Mouse (Mus musculus): ENCODE results near the gene Lrrc63. TPM values are rescaled to one million over a fixed set of nuclear protein-coding genes. Genes with fewer than 3 reads are reported as not detected.
A peak's percentile ranks its signal among the peaks of the same experiment; 100 is the strongest.
"Not testable (repeated sequence)": the region's sequence is repeated elsewhere in the genome, so short reads cannot be mapped to it uniquely, and the experiment has no call there.

The Lrrc63 gene
- polyA plus RNA-seq (2012; rRNA removed): 0.04 TPM in 1 of 2 replicates, not detected in the other

- DNase-seq (ENCODE audit: extremely low spot score in 1 of 2, low spot score in 1 of 2): peak; percentile 5 to 55
Measured at GRCm38 (mm10) chr14:75130501-75131318, at the start of gene Lrrc63, which contains the start of gene Lcp1. Lrrc63 (minus strand) TSS chr14:75130881. Lcp1 (plus strand) TSS chr14:75131101.

- DNase-seq (ENCODE audit: extremely low spot score in 1 of 2, low spot score in 1 of 2): peak; percentile 15 to 38
Measured at GRCm38 (mm10) chr14:75179255-75179963, 48.7 kb upstream of the Lrrc63 start.

GRCm38 (mm10) chr14:75178801-75179211 lies 48.1 kb upstream of the Lrrc63 start:
- DNase-seq (ENCODE audit: extremely low spot score in 1 of 2, low spot score in 1 of 2): no peak

- no peak for DNase-seq (ENCODE audit: extremely low spot score in 1 of 2, low spot score in 1 of 2)
Measured at GRCm38 (mm10) chr14:75178384-75178793, 47.7 kb upstream of the Lrrc63 start.

- DNase-seq (ENCODE audit: extremely low spot score in 1 of 2, low spot score in 1 of 2): no peak
Measured at GRCm38 (mm10) chr14:75177400-75177799, 46.7 kb upstream of the Lrrc63 start.

- DNase-seq (ENCODE audit: extremely low spot score in 1 of 2, low spot score in 1 of 2): no peak
Measured at GRCm38 (mm10) chr14:75176425-75177045, 45.9 kb upstream of the Lrrc63 start.

GRCm38 (mm10) chr14:75175781-75176180 lies 45.1 kb upstream of the Lrrc63 start:
- no peak for DNase-seq (ENCODE audit: extremely low spot score in 1 of 2, low spot score in 1 of 2)

- DNase-seq (ENCODE audit: extremely low spot score in 1 of 2, low spot score in 1 of 2): no peak
Measured at GRCm38 (mm10) chr14:75174731-75175555, 44.3 kb upstream of the Lrrc63 start.

- DNase-seq (ENCODE audit: extremely low spot score in 1 of 2, low spot score in 1 of 2): no peak
Measured at GRCm38 (mm10) chr14:75174296-75174695, 43.6 kb upstream of the Lrrc63 start.

GRCm38 (mm10) chr14:75170546-75170945 lies 39.9 kb upstream of the Lrrc63 start:
- no peak for DNase-seq (ENCODE audit: extremely low spot score in 1 of 2, low spot score in 1 of 2)

GRCm38 (mm10) chr14:75168501-75168900 lies 37.8 kb upstream of the Lrrc63 start:
- DNase-seq (ENCODE audit: extremely low spot score in 1 of 2, low spot score in 1 of 2): no peak

GRCm38 (mm10) chr14:75165574-75166131 lies 35.0 kb upstream of the Lrrc63 start:
- DNase-seq (ENCODE audit: extremely low spot score in 1 of 2, low spot score in 1 of 2): no peak

GRCm38 (mm10) chr14:75164345-75164744 lies 33.7 kb upstream of the Lrrc63 start:
- no peak for DNase-seq (ENCODE audit: extremely low spot score in 1 of 2, low spot score in 1 of 2)

GRCm38 (mm10) chr14:75163866-75164265 lies 33.2 kb upstream of the Lrrc63 start:
- DNase-seq (ENCODE audit: extremely low spot score in 1 of 2, low spot score in 1 of 2): no peak

- DNase-seq (ENCODE audit: extremely low spot score in 1 of 2, low spot score in 1 of 2): no peak
Measured at GRCm38 (mm10) chr14:75159375-75159774, 28.7 kb upstream of the Lrrc63 start.

GRCm38 (mm10) chr14:75154481-75154880 lies 23.8 kb upstream of the Lrrc63 start:
- DNase-seq (ENCODE audit: extremely low spot score in 1 of 2, low spot score in 1 of 2): no peak

GRCm38 (mm10) chr14:75151146-75151545 lies 20.5 kb upstream of the Lrrc63 start:
- no peak for DNase-seq (ENCODE audit: extremely low spot score in 1 of 2, low spot score in 1 of 2)

GRCm38 (mm10) chr14:75150653-75151052 lies 20.0 kb upstream of the Lrrc63 start:
- DNase-seq (ENCODE audit: extremely low spot score in 1 of 2, low spot score in 1 of 2): no peak

GRCm38 (mm10) chr14:75148229-75148628 lies 17.5 kb upstream of the Lrrc63 start:
- peak in 1 of 2 experiments; percentile 54 for DNase-seq (ENCODE audit: extremely low spot score in 1 of 2, low spot score in 1 of 2)

GRCm38 (mm10) chr14:75147706-75148105 lies 17.0 kb upstream of the Lrrc63 start:
- not testable (repeated sequence) for DNase-seq (ENCODE audit: extremely low spot score in 1 of 2, low spot score in 1 of 2)

All from frontal cortex, adult 2 months (tissue).